Comparison of ENCODE assay signal across 15 mouse cellular contexts in genomic region chr13:26284073-26284444, GRCm38 (mm10).
DNase-seq lines count a peak whose midpoint lies in the region; ATAC-seq and TF ChIP-seq lines count a peak whose summit lies in the region.
"Had no signal": no experiment of that assay in that cellular context is flagged by ENCODE, and none has a peak within 500 bp of the region (broad histone marks: within the 10 kb centered on the region; RNA-seq: fewer than 3 reads in every experiment).

No protein-coding gene starts in this region.

- DNase-seq in kidney, adult 2 months, result peak; percentile 15
- DNase-seq in NIH3T3 (ENCODE audit: low read depth), result peak; percentile 73
- peak; percentile 16 for DNase-seq in embryonic facial prominence, embryonic 10.5 days (ENCODE audit: low spot score)
- DNase-seq: heart, adult 11 months; kidney, adult 11 months; lung, postnatal 10 days; thymus, adult 2 months had no signal

- no peak for TF ChIP-seq CTCF in kidney, adult 2 months (conservative IDR thresholded peaks at IDR 0.05; ENCODE audit: insufficient read depth, insufficient read length, low read depth, low read length)

- no peak overlapping the region for H3K27ac ChIP-seq in kidney, adult 2 months (ENCODE audit: insufficient read depth, low read depth, low read length)
- no peak overlapping the region for H3K27ac ChIP-seq in kidney, embryonic 15.5 days
- H3K27ac ChIP-seq in embryonic facial prominence, embryonic 10.5 days (replicated peaks), result peak overlapping the region; percentile 57
- peak overlapping the region; percentile 84 for H3K27ac ChIP-seq in limb, embryonic 12.5 days
- no peak overlapping the region for H3K27ac ChIP-seq in intestine, embryonic 15.5 days
- H3K27ac ChIP-seq: hindbrain, embryonic 15.5 days; liver, embryonic 12.5 days; neural tube, embryonic 12.5 days had no signal

- no peaks in the 10 kb centered on the region for H3K27me3 ChIP-seq in kidney, adult 2 months (replicated peaks; ENCODE audit: control insufficient read depth, insufficient read depth, low read length)
- no peaks in the 10 kb centered on the region for H3K27me3 ChIP-seq in kidney, embryonic 15.5 days
- H3K27me3 ChIP-seq in embryonic facial prominence, embryonic 10.5 days (replicated peaks; ENCODE audit: low read depth, poor library complexity, severe bottlenecking), result no peaks in the 10 kb centered on the region
- no peaks in the 10 kb centered on the region for H3K27me3 ChIP-seq in limb, embryonic 12.5 days
- H3K27me3 ChIP-seq in intestine, embryonic 15.5 days (replicated peaks), result no peaks in the 10 kb centered on the region
- H3K27me3 ChIP-seq: hindbrain, embryonic 15.5 days; liver, embryonic 12.5 days; megakaryocyte, embryonic 14.5 days; neural tube, embryonic 12.5 days had no signal

- no peaks in the 10 kb centered on the region for H3K36me3 ChIP-seq in kidney, adult 2 months (ENCODE audit: control insufficient read depth, insufficient read depth, low read length)
- H3K36me3 ChIP-seq in kidney, embryonic 15.5 days, result no peaks in the 10 kb centered on the region
- H3K36me3 ChIP-seq in embryonic facial prominence, embryonic 10.5 days (replicated peaks), result no peaks in the 10 kb centered on the region
- no peaks in the 10 kb centered on the region for H3K36me3 ChIP-seq in limb, embryonic 12.5 days
- H3K36me3 ChIP-seq in intestine, embryonic 15.5 days, result no peaks in the 10 kb centered on the region
- H3K36me3 ChIP-seq: hindbrain, embryonic 15.5 days; liver, embryonic 12.5 days; neural tube, embryonic 12.5 days had no signal

- ATAC-seq in kidney, embryonic 15.5 days (replicated peaks; ENCODE audit: low FRiP score), result no peak
- ATAC-seq in limb, embryonic 12.5 days (ENCODE audit: insufficient number of reproducible peaks, insufficient read depth, low FRiP score, low TSS enrichment, low read depth), result 0 out of 2 replicates have a peak, but pooled peaks have one; percentile 37
- no peak for ATAC-seq in intestine, embryonic 15.5 days
- no peak for ATAC-seq in activated CD4-positive, CD25-positive, alpha-beta regulatory T cell, adult 4 months
- ATAC-seq: liver, embryonic 12.5 days had no signal

- no peaks in the 10 kb centered on the region for H3K4me1 ChIP-seq in kidney, adult 2 months (ENCODE audit: control insufficient read depth, insufficient read depth, low read length)
- peaks cover 9% of the 10 kb centered on the region; the same call in 1 of the 2 replicates for H3K4me1 ChIP-seq in kidney, embryonic 15.5 days
- peaks cover 17% of the 10 kb centered on the region for H3K4me1 ChIP-seq in embryonic facial prominence, embryonic 10.5 days
- peaks cover 12% of the 10 kb centered on the region for H3K4me1 ChIP-seq in limb, embryonic 12.5 days (replicated peaks)
- no peaks in the 10 kb centered on the region for H3K4me1 ChIP-seq in intestine, embryonic 15.5 days (replicated peaks)
- H3K4me1 ChIP-seq: liver, embryonic 12.5 days; neural tube, embryonic 12.5 days had no signal

- H3K9ac ChIP-seq in kidney, embryonic 15.5 days, result no peak overlapping the region
- H3K9ac ChIP-seq in limb, embryonic 12.5 days (replicated peaks), result no peak overlapping the region
- no peak overlapping the region for H3K9ac ChIP-seq in intestine, embryonic 15.5 days
- H3K9ac ChIP-seq: hindbrain, embryonic 15.5 days; liver, embryonic 12.5 days; neural tube, embryonic 12.5 days had no signal

- no peaks in the 10 kb centered on the region for H3K9me3 ChIP-seq in kidney, embryonic 15.5 days (replicated peaks)
- H3K9me3 ChIP-seq in embryonic facial prominence, embryonic 10.5 days, result no peaks in the 10 kb centered on the region
- H3K9me3 ChIP-seq in limb, embryonic 12.5 days, result no peaks in the 10 kb centered on the region
- no peaks in the 10 kb centered on the region for H3K9me3 ChIP-seq in intestine, embryonic 15.5 days
- H3K9me3 ChIP-seq: hindbrain, embryonic 15.5 days; liver, embryonic 12.5 days; neural tube, embryonic 12.5 days had no signal

- no peak for TF ChIP-seq POLR2A in kidney, adult 2 months (IDR thresholded peaks at IDR 0.05; ENCODE audit: low read depth, low read length)

- H3K4me3 ChIP-seq in kidney, adult 2 months (ENCODE audit: insufficient read depth, low read depth, low read length), result no peak overlapping the region
- no peak overlapping the region for H3K4me3 ChIP-seq in kidney, embryonic 15.5 days (replicated peaks)
- no peak overlapping the region for H3K4me3 ChIP-seq in embryonic facial prominence, embryonic 10.5 days
- H3K4me3 ChIP-seq in limb, embryonic 12.5 days (replicated peaks), result no peak overlapping the region
- H3K4me3 ChIP-seq in intestine, embryonic 15.5 days (replicated peaks), result no peak overlapping the region
- H3K4me3 ChIP-seq: hindbrain, embryonic 15.5 days; liver, embryonic 12.5 days; megakaryocyte, embryonic 14.5 days; neural tube, embryonic 12.5 days had no signal

- 29% methylated on average over 3 of the region's 3 CpGs for WGBS in kidney, adult 2 months
- WGBS in kidney, embryonic 15.5 days, result 26% methylated on average over 3 of the region's 3 CpGs
- 67% methylated on average over 3 of the region's 3 CpGs for WGBS in embryonic facial prominence, embryonic 10.5 days
- WGBS in limb, embryonic 12.5 days, result 33% methylated on average over 3 of the region's 3 CpGs
- WGBS in intestine, embryonic 15.5 days, result 71% methylated on average over 3 of the region's 3 CpGs

- no peak overlapping the region for H3K4me2 ChIP-seq in kidney, embryonic 15.5 days
- peak overlapping the region; percentile 26; the same call in 1 of the 2 replicates for H3K4me2 ChIP-seq in limb, embryonic 12.5 days
- no peak overlapping the region for H3K4me2 ChIP-seq in intestine, embryonic 15.5 days (replicated peaks)
- H3K4me2 ChIP-seq: hindbrain, embryonic 15.5 days; liver, embryonic 12.5 days; neural tube, embryonic 12.5 days had no signal

Comparison
In these comparisons a context has a peak if more than half of its experiments do, and no peak if none do; other contexts are left out.
1. DNase-seq: peak in every context shown above with its lines; median percentile 73 in NIH3T3; 16 in embryonic facial prominence, embryonic 10.5 days; 15 in kidney, adult 2 months.
2. H3K27ac ChIP-seq: peak in embryonic facial prominence, embryonic 10.5 days (single experiment) and limb, embryonic 12.5 days (single experiment); none in kidney, adult 2 months (single experiment), kidney, embryonic 15.5 days (single experiment) and intestine, embryonic 15.5 days (single experiment).